Mouse (Mus musculus): Measurements from ENCODE around the gene Cbx4. TPM values are rescaled to one million over a fixed set of nuclear protein-coding genes. Genes with fewer than 3 reads are reported as not detected.

Gene Cbx4
- polyA plus RNA-seq (2017; shearing (Covaris generic)): 110 TPM

DNA sequence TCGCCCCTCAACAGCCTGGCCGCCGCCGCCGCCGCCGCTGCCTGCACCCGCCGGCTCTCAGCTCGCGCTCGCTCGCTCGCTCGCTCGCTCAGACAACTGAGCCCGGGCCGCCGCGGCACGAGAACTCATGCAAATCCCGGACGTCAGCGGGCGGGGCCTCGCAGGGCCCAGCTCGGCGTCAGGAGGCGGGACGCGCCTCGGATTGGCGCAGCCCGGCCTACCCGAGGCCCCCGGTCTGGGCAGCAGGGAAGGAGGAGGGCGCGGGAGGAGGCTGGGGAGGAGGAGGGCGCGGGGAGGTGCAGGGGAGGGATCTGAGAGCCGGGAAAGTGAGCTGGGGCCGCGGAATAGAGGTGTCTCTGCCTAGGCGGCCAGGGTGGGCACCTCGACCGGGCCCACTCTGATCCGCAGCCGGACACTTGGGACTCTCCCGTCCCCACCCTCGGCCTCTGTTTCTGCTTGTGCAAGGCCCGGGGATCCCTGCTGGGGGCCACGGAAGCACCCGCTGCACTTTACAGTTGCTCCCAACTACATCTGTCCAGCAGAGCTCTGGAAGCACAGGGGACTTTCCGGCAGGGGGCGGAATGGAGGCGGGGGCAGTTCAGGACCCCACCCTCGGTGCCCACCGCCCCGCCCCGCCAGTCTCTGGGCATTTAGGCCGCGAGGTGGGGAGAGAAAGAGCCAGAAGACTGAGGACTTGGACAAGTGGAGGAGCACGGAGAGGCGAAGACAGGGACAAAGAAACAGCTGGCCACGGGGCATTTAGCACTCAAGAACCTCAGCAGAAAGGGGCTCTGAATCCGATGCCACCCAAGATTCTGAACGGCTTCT, at the start of gene Cbx4:
Cbx4 (minus strand) TSS at position 78 of the 828 bp plus-strand sequence.

DNA sequence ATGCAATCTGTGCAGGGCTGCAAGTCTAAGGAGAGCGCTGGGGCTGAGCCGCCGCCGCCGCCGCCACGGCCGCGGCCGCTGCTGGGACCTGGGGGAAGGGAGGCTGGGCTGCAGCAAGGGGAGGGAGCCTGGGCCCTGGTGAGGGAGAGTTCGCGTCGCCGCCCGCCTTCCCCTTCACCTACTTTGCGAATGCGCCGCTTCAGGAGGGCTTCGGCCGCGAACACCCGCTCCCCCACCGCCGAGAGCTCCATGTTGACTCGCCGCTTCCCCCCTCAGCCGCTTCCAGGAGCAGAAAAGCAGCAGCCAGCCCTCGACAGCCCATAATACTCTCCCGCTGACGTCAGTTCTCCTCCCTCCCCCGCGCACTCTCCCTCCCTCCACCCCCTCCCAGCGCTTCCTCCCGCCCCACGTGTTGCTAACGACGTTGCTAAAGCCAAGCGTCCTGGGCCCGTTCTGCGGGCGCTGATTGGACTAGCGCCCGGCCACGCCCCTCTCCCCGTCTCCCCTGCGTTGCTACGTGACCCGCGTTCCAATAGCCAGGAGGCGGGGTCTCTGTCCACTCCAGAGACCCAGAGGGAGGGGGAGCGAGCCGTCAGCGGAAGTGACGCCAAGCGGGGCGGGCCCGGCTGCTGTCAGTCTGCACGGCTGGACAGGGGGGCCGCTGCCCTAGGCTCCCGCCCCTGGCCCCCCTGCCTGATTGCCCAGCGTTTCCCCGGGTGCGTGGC, 45.3 kb downstream of the Cbx4 start, which contains the start of gene Cbx8:
Cbx8 (minus strand) TSS at position 370 of the 725 bp plus-strand sequence.

Other genes with a start within 250 kb of the Cbx4 start
- not detected for gene Rbfox3, start 174.6 kb downstream of the Cbx4 start, polyA plus RNA-seq (2017; shearing (Covaris generic))
- not detected for gene Enpp7, start 98.0 kb downstream of the Cbx4 start, polyA plus RNA-seq (2017; shearing (Covaris generic))
- gene Cbx2, start 63.3 kb downstream of the Cbx4 start, polyA plus RNA-seq (2017; shearing (Covaris generic)): 6.5 TPM
- gene Cbx8, start 45.3 kb downstream of the Cbx4 start, polyA plus RNA-seq (2017; shearing (Covaris generic)): 11.1 TPM
- gene Tbc1d16, start 142.3 kb upstream of the Cbx4 start, polyA plus RNA-seq (2017; shearing (Covaris generic)): 0.58 TPM
- gene Ccdc40, start 142.4 kb upstream of the Cbx4 start, polyA plus RNA-seq (2017; shearing (Covaris generic)): 0.87 TPM
- gene Gaa, start 181.7 kb upstream of the Cbx4 start, polyA plus RNA-seq (2017; shearing (Covaris generic)): 28.3 TPM
- 300 TPM for gene Eif4a3, start 213.9 kb upstream of the Cbx4 start, polyA plus RNA-seq (2017; shearing (Covaris generic))
- gene Card14, start 221.5 kb upstream of the Cbx4 start, polyA plus RNA-seq (2017; shearing (Covaris generic)): not detected